Mouse (Mus musculus) heart, adult 2 months (tissue): ENCODE results near the gene Hip1r. TPM values are rescaled to one million over a fixed set of nuclear protein-coding genes. Genes with fewer than 3 reads are reported as not detected.

Experiments used
- DNase-seq, 2 experiments: peaks; one replicate each; pipeline ENCODE4 v3.0.0; 2021
- H3K27ac ChIP-seq: fragments of 200-600 bp; 2 replicates; pipeline ENCODE4 v1.8.1; 2022
- H3K27me3 ChIP-seq: fragments of 200-500 bp; 2 replicates; pipeline ENCODE4 v1.6.1; 2012; ENCODE audit warnings: mild to moderate bottlenecking, low read length, inconsistent platforms, mixed read lengths; ENCODE audit not compliant: control insufficient read depth, insufficient read depth
- H3K36me3 ChIP-seq: fragments of 200-500 bp; 2 replicates; pipeline ENCODE4 v1.6.1; 2012; ENCODE audit warnings: low read length, inconsistent platforms; ENCODE audit not compliant: control insufficient read depth, insufficient read depth
- H3K4me1 ChIP-seq: fragments of 200-500 bp; 2 replicates; pipeline ENCODE4 v1.6.1; 2011; ENCODE audit warnings: low read length; ENCODE audit not compliant: control insufficient read depth, insufficient read depth
- H3K4me3 ChIP-seq: fragments of 200-600 bp; 2 replicates; pipeline ENCODE4 v1.8.1; 2022
- H3K79me2 ChIP-seq: fragments of 200-500 bp; replicated peaks from 2 replicates; pipeline ENCODE4 v1.6.1; 2012; ENCODE audit warnings: mild to moderate bottlenecking, inconsistent platforms, low read length, moderate library complexity, mixed read lengths; ENCODE audit not compliant: control insufficient read depth, insufficient read depth
- H3K9ac ChIP-seq: fragments of 200-500 bp; 2 replicates; pipeline ENCODE4 v1.6.1; 2012; ENCODE audit warnings: low read depth, mild to moderate bottlenecking, control low read depth, inconsistent platforms, low read length, mixed read lengths
- CTCF ChIP-seq: fragments of 200-600 bp; IDR thresholded peaks from 2 replicates; pipeline ENCODE4 v1.8.1; 2022; ENCODE audit warnings: antibody characterized with exemption, mild to moderate bottlenecking, moderate library complexity
- EP300 ChIP-seq: fragments of 200-500 bp; IDR thresholded peaks from 2 replicates; pipeline ENCODE4 v1.6.1; 2011; ENCODE audit warnings: low read depth, low read length, control low read depth; ENCODE audit not compliant: insufficient read depth
- POLR2A ChIP-seq: fragments of 200-500 bp; IDR thresholded peaks from 2 replicates; pipeline ENCODE4 v1.6.1; 2011; ENCODE audit warnings: mild to moderate bottlenecking, low read depth, low read length, control low read depth; ENCODE audit not compliant: insufficient read depth
- WGBS: fragments of 180-500 bp; shearing (Covaris S2); methylation state at CpG from one replicate; pipeline ENCODE4 v1.1.7; 2018; 5-methylcytosine and 5-hydroxymethylcytosine counted together
- intact Hi-C: fragments of 180-260 bp; cut with DNase I; formaldehyde crosslinking; loops from one replicate; pipeline ENCODE4 v1.15.1; 2025
- polyA plus RNA-seq: library from polyadenylated mRNA; depleted of rRNA; stranded (reverse); fragments of >200 nt; gene quantifications from 2 replicates; pipeline ENCODE4 v1.2.3, GENCODE M21; 2012
- total RNA-seq, 2 experiments: library from RNA; stranded (reverse); gene quantifications; 2 replicates each; pipeline ENCODE4 v1.2.3; 2021

The Hip1r gene
- total and polyA plus RNA-seq, 3 experiments, result 7.0 to 16.7 (median 16.3) TPM

DNA sequence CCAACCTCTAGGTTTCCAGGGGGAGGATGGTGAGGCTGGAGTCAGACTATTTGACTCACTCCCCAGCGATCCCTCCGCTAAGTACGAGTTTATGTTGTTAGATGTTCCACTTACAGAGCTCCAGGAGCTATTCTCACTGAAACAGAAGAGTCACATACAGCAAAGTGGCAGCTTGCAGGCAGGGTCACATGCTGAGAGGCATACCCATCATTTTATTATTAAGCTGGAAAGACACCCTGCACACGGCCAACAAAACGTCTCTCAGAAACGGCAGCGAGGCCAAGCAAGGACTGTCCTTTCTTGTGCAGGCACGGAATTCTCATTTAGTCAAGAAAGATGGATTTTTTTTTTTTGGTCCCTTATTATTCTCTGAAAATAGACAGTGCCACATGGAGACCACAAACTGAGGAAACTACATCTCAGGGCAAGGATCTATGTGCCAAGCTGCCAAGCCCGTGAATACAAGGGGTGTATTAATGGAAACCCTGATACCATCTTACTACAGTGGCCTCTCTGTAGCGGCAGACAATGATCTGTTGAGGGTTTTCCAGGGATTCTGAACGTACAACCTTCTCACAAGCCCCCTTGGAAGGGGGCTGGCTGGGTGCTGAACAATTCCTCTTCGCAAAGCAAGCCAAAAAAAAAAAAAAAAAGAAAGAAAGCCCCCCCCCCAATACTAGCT is 57.1 kb downstream of the Hip1r start:
- intact Hi-C loops, result loop anchor here (1.0 kb wide), 1 partner anchor 19 kb away; no protein-coding TSS in a partner anchor
- H3K4me1 ChIP-seq, result peaks cover 37% of the 10 kb centered on the region

DNA sequence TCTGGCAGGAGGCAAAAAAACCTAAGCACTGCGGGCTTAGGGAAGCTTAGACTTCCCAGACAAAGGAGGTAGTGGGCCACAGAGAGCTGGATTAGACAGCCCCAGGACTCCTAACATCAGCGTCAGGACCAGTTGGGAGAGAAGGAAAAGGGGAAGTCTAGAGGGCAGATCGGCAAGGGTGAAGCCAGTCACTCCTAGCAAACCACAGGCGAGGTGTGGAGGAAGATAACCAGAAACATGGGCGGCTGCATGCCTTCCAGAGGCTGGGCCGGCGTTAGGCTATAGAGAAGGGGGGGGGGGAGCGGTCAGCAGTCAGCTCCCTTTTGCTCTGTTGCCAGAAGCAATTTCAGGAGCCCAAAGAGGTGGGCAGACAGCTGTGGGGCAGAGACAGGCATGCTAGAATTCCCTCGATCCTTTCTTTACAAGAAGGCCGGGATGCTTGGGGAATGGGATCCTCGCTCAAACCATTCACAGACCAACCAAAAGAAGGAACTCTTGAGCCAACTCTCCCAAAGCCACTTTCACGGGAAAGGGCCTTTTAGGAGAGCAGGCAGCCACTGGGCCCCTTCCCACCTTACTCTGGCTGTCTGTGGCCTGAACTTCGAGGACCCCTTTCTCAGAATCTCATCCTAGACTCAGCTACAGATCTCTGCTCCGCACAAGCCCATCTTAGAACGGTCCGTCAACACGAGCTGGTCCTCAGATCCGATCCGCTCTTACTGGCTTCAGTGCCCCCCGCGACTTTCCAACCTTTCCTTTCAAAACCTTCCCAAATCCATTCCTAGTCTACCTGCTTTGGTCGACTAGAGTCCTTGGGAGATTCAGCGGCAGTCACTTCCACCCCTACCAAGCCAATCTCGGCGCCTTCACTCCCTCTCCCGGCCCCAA is 57.9 kb downstream of the Hip1r start:
- no peaks in the 10 kb centered on the region for H3K27me3 ChIP-seq
- peaks cover 6% of the 10 kb centered on the region for H3K36me3 ChIP-seq
- H3K4me3 ChIP-seq, result peak overlapping the region; percentile 83
- TF ChIP-seq EP300 (no peak), POLR2A (no peak), CTCF (no peak)
- peak overlapping the region; percentile 87 for H3K9ac ChIP-seq
- under 1% methylated on average over 26 of the region's 26 CpGs for WGBS
- peaks cover under 1% of the 10 kb centered on the region for H3K79me2 ChIP-seq
- H3K27ac ChIP-seq, result peak overlapping the region; percentile 94
- peak; percentile 37 to 66 for DNase-seq
- intact Hi-C loops, result loop anchor here (1.0 kb wide), 1 partner anchor 20 kb away; no protein-coding TSS in a partner anchor
- H3K4me1 ChIP-seq, result peaks cover 30% of the 10 kb centered on the region

More for the DNA sequence above, 57.1 kb downstream of the Hip1r start:
- WGBS, result 19% methylated on average over 12 of the region's 12 CpGs
- no peak for TF ChIP-seq CTCF
- TF ChIP-seq POLR2A, result no peak
- TF ChIP-seq EP300, result no peak
- H3K9ac ChIP-seq, result peak overlapping the region; percentile 32
- H3K27ac ChIP-seq, result peak overlapping the region; percentile 94
- H3K27me3 ChIP-seq, result no peaks in the 10 kb centered on the region
- H3K4me3 ChIP-seq, result peak overlapping the region; percentile 83
- no peak for DNase-seq
- peaks cover 4% of the 10 kb centered on the region for H3K79me2 ChIP-seq
- peaks cover 7% of the 10 kb centered on the region for H3K36me3 ChIP-seq

DNA sequence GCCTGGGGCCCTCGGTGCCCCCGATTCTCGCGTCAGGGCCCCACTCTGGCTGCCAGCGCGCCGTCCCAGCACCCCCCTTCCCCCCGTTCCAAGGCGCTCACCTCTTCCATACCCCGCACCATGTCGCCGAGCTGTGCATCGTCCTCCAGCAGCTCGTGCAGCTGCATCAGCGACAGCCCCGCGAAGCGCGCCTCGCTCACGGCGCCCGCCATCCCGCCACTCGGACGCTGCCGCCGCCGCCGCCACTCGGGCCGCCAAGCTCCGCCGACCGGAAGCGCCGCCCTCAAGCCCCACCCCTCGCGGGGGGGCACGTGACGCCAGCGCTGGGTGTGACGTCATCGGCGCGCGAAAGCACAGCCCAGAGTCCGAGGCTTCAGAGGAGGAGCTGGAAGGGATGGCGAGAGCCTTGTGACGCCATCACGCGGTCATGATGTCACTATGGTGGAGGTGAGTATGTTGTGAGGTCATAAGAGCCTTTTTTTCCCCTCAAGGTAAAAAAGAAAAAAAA is 58.6 kb downstream of the Hip1r start, which contains the start of gene Vps37b:
TSS of gene Vps37b (minus strand) at position 270 of the 508 bp plus-strand sequence.
- Histone ChIP-seq H3K4me3 (peak within 1 kb of the TSS; percentile 83), H3K36me3 (peaks cover 2% of the 10 kb centered on the region; the same call in 1 of the 2 replicates), H3K4me1 (peaks cover 24% of the 10 kb centered on the region), H3K79me2 (no peaks in the 10 kb centered on the region), H3K27ac (peak within 1 kb of the TSS; percentile 94), H3K27me3 (no peaks in the 10 kb centered on the region), H3K9ac (peak within 1 kb of the TSS; percentile 87)
- TF ChIP-seq POLR2A, result peak; percentile 82
- no peak for TF ChIP-seq CTCF
- DNase-seq, result peak; percentile 92 to 96
- under 1% methylated on average over 49 of the region's 52 CpGs for WGBS
- intact Hi-C loops, result no loop called here

DNA sequence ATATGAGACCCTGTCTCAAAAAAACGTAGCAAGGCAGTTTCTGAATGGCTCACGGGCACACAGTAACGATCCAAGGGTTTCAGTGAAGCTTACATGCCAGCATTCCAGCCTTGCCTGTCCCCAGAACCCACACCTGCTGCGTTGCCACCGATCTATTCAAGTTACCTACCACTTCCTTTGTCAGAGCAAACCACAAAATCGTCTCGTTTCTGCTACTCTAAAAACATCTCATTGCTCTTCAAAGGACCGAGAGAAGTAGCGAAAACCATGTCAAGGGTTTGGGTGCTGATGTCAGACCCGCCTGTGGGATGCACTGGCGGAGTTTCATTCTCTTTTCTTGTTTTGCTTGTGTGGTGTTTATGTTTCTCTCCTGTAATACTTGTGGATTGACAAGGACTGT is 61.0 kb downstream of the Hip1r start:
- Histone ChIP-seq H3K79me2 (no peaks in the 10 kb centered on the region), H3K4me1 (peaks cover 7% of the 10 kb centered on the region), H3K4me3 (no peak overlapping the region), H3K9ac (no peak overlapping the region), H3K36me3 (peaks cover 2% of the 10 kb centered on the region; the same call in 1 of the 2 replicates), H3K27ac (no peak overlapping the region), H3K27me3 (no peaks in the 10 kb centered on the region)
- intact Hi-C loops, result no loop called here
- no peak for DNase-seq
- 70% methylated on average over 11 of the region's 11 CpGs for WGBS
- TF ChIP-seq POLR2A (no peak), CTCF (no peak), EP300 (no peak)

DNA sequence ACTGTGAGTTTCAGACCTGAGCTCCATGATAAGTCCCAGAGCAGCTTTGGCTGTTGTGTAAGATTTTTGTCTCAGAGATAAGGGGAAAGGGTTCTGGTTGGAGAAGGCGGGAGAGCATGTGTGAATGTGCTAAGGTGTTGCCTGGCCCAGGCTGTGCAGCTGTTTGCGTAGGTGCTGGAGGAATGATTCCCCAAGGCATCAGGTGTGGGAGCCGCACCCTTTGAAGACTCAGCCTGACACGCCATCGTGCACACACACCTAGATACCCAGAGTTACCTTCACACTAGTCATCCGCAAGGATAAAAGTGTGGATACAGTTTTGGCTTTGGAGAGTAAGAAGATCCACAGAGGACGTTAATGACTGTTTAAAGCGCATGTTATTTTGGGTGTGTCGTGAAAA is 62.0 kb downstream of the Hip1r start:
- TF ChIP-seq CTCF (no peak), EP300 (no peak), POLR2A (no peak)
- no peaks in the 10 kb centered on the region for H3K36me3 ChIP-seq
- 88% methylated on average over 9 of the region's 9 CpGs for WGBS

More for the DNA sequence above, 62.0 kb downstream of the Hip1r start:
- Histone ChIP-seq H3K4me1 (peaks cover 2% of the 10 kb centered on the region), H3K27me3 (no peaks in the 10 kb centered on the region), H3K79me2 (no peaks in the 10 kb centered on the region), H3K9ac (no peak overlapping the region), H3K4me3 (no peak overlapping the region), H3K27ac (no peak overlapping the region)
- intact Hi-C loops, result loop anchor here (5.0 kb wide), 1 partner anchor 42 kb away; no protein-coding TSS in a partner anchor
- DNase-seq, result no peak
